Mouse (Mus musculus): ENCODE measurements around the gene 1700024P04Rik. TPM values are rescaled to one million over a fixed set of nuclear protein-coding genes. Genes with fewer than 3 reads are reported as not detected.

1700024P04Rik gene
- total RNA-seq, 2 experiments from 2014 or later, result not detected

Other genes with a start within 250 kb of the 1700024P04Rik start
- gene Fcho2, start 169.1 kb downstream of the 1700024P04Rik start, total RNA-seq (2021), result 10 to 100 TPM; 36.8 to 43.1 TPM
- 10 to 100 TPM; 52.9 to 69.1 TPM for gene Tnpo1, start 58.2 kb downstream of the 1700024P04Rik start, total RNA-seq (2021)
- 1 to 10 TPM; 3.5 to 4.3 TPM for gene Zfp366, start 200.3 kb upstream of the 1700024P04Rik start, total RNA-seq (2021)